Mouse (Mus musculus): ENCODE results near the gene Rai14. TPM values are rescaled to one million over a fixed set of nuclear protein-coding genes. Genes with fewer than 3 reads are reported as not detected.

Gene Rai14
- polyA plus RNA-seq, 1 experiment from 2014 or later, result 4.6 TPM

- Histone ChIP-seq H3K9ac (no peak overlapping the region), H3K27me3 (no peaks in the 10 kb centered on the region), H3K9me3 (replicated peaks) (no peaks in the 10 kb centered on the region), H3K27ac (replicated peaks) (peak overlapping the region; percentile 7; the same call in 1 of the 2 replicates), H3K36me3 (replicated peaks) (no peaks in the 10 kb centered on the region), H3K4me3 (replicated peaks) (no peak overlapping the region), H3K4me1 (replicated peaks) (0 out of 2 replicates have a peak, but pooled peaks cover 5% of the 10 kb centered on the region), H3K4me2 (no peak overlapping the region)
- ATAC-seq (ENCODE audit: insufficient read depth), result no peak
- 63% methylated on average over 6 of the region's 6 CpGs for WGBS (ENCODE audit: insufficient replicate concordance)
Measured at GRCm38 (mm10) chr15:10634176-10634575, 80.2 kb downstream of the Rai14 start.

- Histone ChIP-seq H3K4me3 (replicated peaks) (no peak overlapping the region), H3K36me3 (replicated peaks) (no peaks in the 10 kb centered on the region), H3K4me1 (replicated peaks) (peaks cover 7% of the 10 kb centered on the region; the same call in 1 of the 2 replicates), H3K9me3 (replicated peaks) (no peaks in the 10 kb centered on the region), H3K4me2 (0 out of 2 replicates have a peak overlapping the region, but pooled peaks have one; percentile 2), H3K9ac (no peak overlapping the region), H3K27ac (replicated peaks) (peak overlapping the region; percentile 7; the same call in 1 of the 2 replicates), H3K27me3 (no peaks in the 10 kb centered on the region)
- WGBS (ENCODE audit: insufficient replicate concordance), result 69% methylated on average over 4 of the region's 4 CpGs
- peak; percentile 72 for ATAC-seq (ENCODE audit: insufficient read depth)
Measured at GRCm38 (mm10) chr15:10633381-10633780, 81.0 kb downstream of the Rai14 start.

- Histone ChIP-seq H3K4me1 (replicated peaks) (peaks cover 10% of the 10 kb centered on the region; the same call in 1 of the 2 replicates), H3K9me3 (replicated peaks) (no peaks in the 10 kb centered on the region), H3K4me3 (replicated peaks) (no peak overlapping the region), H3K27me3 (no peaks in the 10 kb centered on the region), H3K9ac (no peak overlapping the region), H3K27ac (replicated peaks) (0 out of 2 replicates have a peak overlapping the region, but pooled peaks have one; percentile 53), H3K36me3 (replicated peaks) (no peaks in the 10 kb centered on the region), H3K4me2 (no peak overlapping the region)
- ATAC-seq (ENCODE audit: insufficient read depth), result no peak
- 61% methylated on average over 9 of the region's 9 CpGs for WGBS (ENCODE audit: insufficient replicate concordance)
Measured at GRCm38 (mm10) chr15:10632581-10632980, 81.8 kb downstream of the Rai14 start.

GRCm38 (mm10) chr15:10632060-10632459, 82.4 kb downstream of the Rai14 start:
- no peak overlapping the region for H3K4me3 ChIP-seq (replicated peaks)
- ATAC-seq (ENCODE audit: insufficient read depth), result no peak
- no peak overlapping the region for H3K4me2 ChIP-seq
- H3K9ac ChIP-seq, result no peak overlapping the region
- no peaks in the 10 kb centered on the region for H3K27me3 ChIP-seq
- peaks cover 15% of the 10 kb centered on the region; the same call in 1 of the 2 replicates for H3K4me1 ChIP-seq (replicated peaks)
- 80% methylated on average over 8 of the region's 8 CpGs for WGBS (ENCODE audit: insufficient replicate concordance)
- H3K9me3 ChIP-seq (replicated peaks), result no peaks in the 10 kb centered on the region
- H3K36me3 ChIP-seq (replicated peaks), result no peaks in the 10 kb centered on the region
- no peak overlapping the region for H3K27ac ChIP-seq (replicated peaks)

GRCm38 (mm10) chr15:10631541-10631940, 82.9 kb downstream of the Rai14 start:
- no peak overlapping the region for H3K4me3 ChIP-seq (replicated peaks)
- H3K27me3 ChIP-seq, result no peaks in the 10 kb centered on the region
- ATAC-seq (ENCODE audit: insufficient read depth), result no peak
- 72% methylated on average over 5 of the region's 5 CpGs for WGBS (ENCODE audit: insufficient replicate concordance)
- no peaks in the 10 kb centered on the region for H3K9me3 ChIP-seq (replicated peaks)
- no peaks in the 10 kb centered on the region for H3K36me3 ChIP-seq (replicated peaks)
- peaks cover 15% of the 10 kb centered on the region; the same call in 1 of the 2 replicates for H3K4me1 ChIP-seq (replicated peaks)
- H3K27ac ChIP-seq (replicated peaks), result no peak overlapping the region
- H3K9ac ChIP-seq, result no peak overlapping the region
- no peak overlapping the region for H3K4me2 ChIP-seq

- no peak overlapping the region for H3K4me3 ChIP-seq (replicated peaks)
- H3K36me3 ChIP-seq (replicated peaks), result no peaks in the 10 kb centered on the region
- ATAC-seq (ENCODE audit: insufficient read depth), result no peak
- H3K4me2 ChIP-seq, result no peak overlapping the region
- H3K9me3 ChIP-seq (replicated peaks), result no peaks in the 10 kb centered on the region
- H3K27me3 ChIP-seq, result no peaks in the 10 kb centered on the region
- 0 out of 2 replicates have a peak overlapping the region, but pooled peaks have one; percentile 24 for H3K27ac ChIP-seq (replicated peaks)
- WGBS (ENCODE audit: insufficient replicate concordance), result 80% methylated on average over 6 of the region's 6 CpGs
- no peak overlapping the region for H3K9ac ChIP-seq
- peaks cover 11% of the 10 kb centered on the region; the same call in 1 of the 2 replicates for H3K4me1 ChIP-seq (replicated peaks)
Measured at GRCm38 (mm10) chr15:10628980-10629346, 85.5 kb downstream of the Rai14 start.

- Histone ChIP-seq H3K27me3 (no peaks in the 10 kb centered on the region), H3K9me3 (replicated peaks) (no peaks in the 10 kb centered on the region), H3K4me1 (replicated peaks) (peaks cover 11% of the 10 kb centered on the region), H3K36me3 (replicated peaks) (no peaks in the 10 kb centered on the region), H3K4me2 (no peak overlapping the region), H3K4me3 (replicated peaks) (no peak overlapping the region), H3K27ac (replicated peaks) (peak overlapping the region; percentile 24; the same call in 1 of the 2 replicates), H3K9ac (no peak overlapping the region)
- 71% methylated on average over 16 of the region's 16 CpGs for WGBS (ENCODE audit: insufficient replicate concordance)
- no peak for ATAC-seq (ENCODE audit: insufficient read depth)
Measured at GRCm38 (mm10) chr15:10628131-10628979, 86.1 kb downstream of the Rai14 start.

GRCm38 (mm10) chr15:10623571-10624227, 90.7 kb downstream of the Rai14 start:
- Histone ChIP-seq H3K4me2 (no peak overlapping the region), H3K27ac (replicated peaks) (peak overlapping the region; percentile 24; the same call in 1 of the 2 replicates)

GRCm38 (mm10) chr15:10621194-10621593, 93.2 kb downstream of the Rai14 start:
- Histone ChIP-seq H3K27me3 (no peaks in the 10 kb centered on the region), H3K4me1 (replicated peaks) (no peaks in the 10 kb centered on the region; the same call in 1 of the 2 replicates), H3K4me2 (no peak overlapping the region), H3K9me3 (replicated peaks) (no peaks in the 10 kb centered on the region), H3K9ac (no peak overlapping the region), H3K36me3 (replicated peaks) (no peaks in the 10 kb centered on the region), H3K27ac (replicated peaks) (no peak overlapping the region), H3K4me3 (replicated peaks) (no peak overlapping the region)
- 71% methylated on average over 8 of the region's 8 CpGs for WGBS (ENCODE audit: insufficient replicate concordance)
- no peak for ATAC-seq (ENCODE audit: insufficient read depth)

More at GRCm38 (mm10) chr15:10623571-10624227, 90.7 kb downstream of the Rai14 start:
- Histone ChIP-seq H3K9ac (no peak overlapping the region), H3K4me3 (replicated peaks) (no peak overlapping the region), H3K9me3 (replicated peaks) (no peaks in the 10 kb centered on the region), H3K36me3 (replicated peaks) (no peaks in the 10 kb centered on the region), H3K27me3 (no peaks in the 10 kb centered on the region), H3K4me1 (replicated peaks) (peaks cover 10% of the 10 kb centered on the region)
- ATAC-seq (ENCODE audit: insufficient read depth), result peak; percentile 82
- WGBS (ENCODE audit: insufficient replicate concordance), result 52% methylated on average over 10 of the region's 10 CpGs

GRCm38 (mm10) chr15:10619678-10620077, 94.7 kb downstream of the Rai14 start:
- no peak for ATAC-seq (ENCODE audit: insufficient read depth)
- 88% methylated on average over 3 of the region's 3 CpGs for WGBS (ENCODE audit: insufficient replicate concordance)
- H3K4me3 ChIP-seq (replicated peaks), result no peak overlapping the region
- H3K27ac ChIP-seq (replicated peaks), result no peak overlapping the region
- no peak overlapping the region for H3K9ac ChIP-seq
- H3K27me3 ChIP-seq, result no peaks in the 10 kb centered on the region
- H3K4me1 ChIP-seq (replicated peaks), result no peaks in the 10 kb centered on the region; the same call in 1 of the 2 replicates
- H3K4me2 ChIP-seq, result no peak overlapping the region
- H3K36me3 ChIP-seq (replicated peaks), result no peaks in the 10 kb centered on the region
- H3K9me3 ChIP-seq (replicated peaks), result no peaks in the 10 kb centered on the region

GRCm38 (mm10) chr15:10618276-10618675, 96.1 kb downstream of the Rai14 start:
- no peak for ATAC-seq (ENCODE audit: insufficient read depth)
- Histone ChIP-seq H3K9me3 (replicated peaks) (no peaks in the 10 kb centered on the region), H3K36me3 (replicated peaks) (no peaks in the 10 kb centered on the region), H3K4me2 (no peak overlapping the region), H3K27ac (replicated peaks) (no peak overlapping the region), H3K27me3 (no peaks in the 10 kb centered on the region), H3K4me1 (replicated peaks) (no peaks in the 10 kb centered on the region; the same call in 1 of the 2 replicates), H3K9ac (no peak overlapping the region), H3K4me3 (replicated peaks) (no peak overlapping the region)
- WGBS (ENCODE audit: insufficient replicate concordance), result 67% methylated on average over 2 of the region's 2 CpGs
